Mouse (Mus musculus) ES-E14 (cell line): ENCODE measurements around the gene Aff1. TPM values are rescaled to one million over a fixed set of nuclear protein-coding genes. Genes with fewer than 3 reads are reported as not detected.

ENCODE experiments used
- DNase-seq: peaks from one replicate; pipeline ENCODE4 v3.0.0-alpha.2; 2013; ENCODE audit warnings: low read depth, low spot score
- H3K27ac ChIP-seq: 2 replicates; pipeline ENCODE4 v1.5.1; 2012; ENCODE audit warnings: low read depth, mild to moderate bottlenecking, low read length, moderate library complexity, mixed read lengths; ENCODE audit not compliant: poor library complexity, insufficient read depth, severe bottlenecking
- H3K36me3 ChIP-seq: 2 replicates; pipeline ENCODE4 v1.6.1; 2012; ENCODE audit warnings: mild to moderate bottlenecking, low read length, moderate library complexity, mixed read lengths; ENCODE audit not compliant: control insufficient read depth, poor library complexity, insufficient read depth, severe bottlenecking
- H3K4me1 ChIP-seq, 2 experiments: fragments of 150-350 bp in 1 of 2; sonication (generic) in 1 of 2; 2 replicates each; pipeline ENCODE4 v1.6.1; 2012; ENCODE audit warnings: low read length in 2 of 2, mild to moderate bottlenecking in 1 of 2, mixed read lengths in 1 of 2; ENCODE audit not compliant: control insufficient read depth in 2 of 2, insufficient read depth in 2 of 2, poor library complexity in 1 of 2
- H3K4me3 ChIP-seq, 2 experiments: fragments of 150-350 bp in 1 of 2; sonication (generic) in 1 of 2; 2 replicates each; pipeline ENCODE4 v1.5.1; 2012; ENCODE audit warnings: low read length in 2 of 2, low read depth in 1 of 2, mild to moderate bottlenecking in 1 of 2, mixed read lengths in 1 of 2; ENCODE audit not compliant: insufficient read depth in 1 of 2, poor library complexity in 1 of 2, severe bottlenecking in 1 of 2
- H3K9ac ChIP-seq: 2 replicates; pipeline ENCODE4 v1.6.1; 2012; ENCODE audit warnings: low read depth, mild to moderate bottlenecking, low read length, mixed read lengths; ENCODE audit not compliant: poor library complexity, insufficient read depth, severe bottlenecking
- H3K9me3 ChIP-seq: fragments of 150-350 bp; sonication (generic); 2 replicates; pipeline ENCODE4 v1.6.1; 2012; ENCODE audit warnings: low read depth, mild to moderate bottlenecking, low read length; ENCODE audit not compliant: control insufficient read depth, insufficient read depth
- CHD2 ChIP-seq: IDR thresholded peaks from 2 replicates; pipeline ENCODE4 v1.6.1; 2014; ENCODE audit warnings: mild to moderate bottlenecking, low read depth, low read length, inconsistent platforms
- HCFC1 ChIP-seq: IDR thresholded peaks from 2 replicates; pipeline ENCODE4 v1.6.1; 2012; ENCODE audit warnings: low read length, inconsistent platforms, borderline replicate concordance; ENCODE audit not compliant: insufficient read depth
- ZC3H11A ChIP-seq: IDR thresholded peaks from 2 replicates; pipeline ENCODE4 v1.6.1; 2012; ENCODE audit warnings: low read depth, mild to moderate bottlenecking, inconsistent platforms, low read length, borderline replicate concordance
- ZNF384 ChIP-seq: IDR thresholded peaks from 2 replicates; pipeline ENCODE4 v1.6.1; 2012; ENCODE audit warnings: low read depth, low read length, inconsistent platforms
- in situ Hi-C, 2 experiments: fragments of 600-800 bp; cut with MboI; formaldehyde crosslinking; loops; one replicate each; pipeline ENCODE4 v1.15.1; 2025; ENCODE audit warnings: low sequenced_read_pairs in 2 of 2, inconsistent platforms in 1 of 2; ENCODE audit not compliant: unreplicated experiment in 2 of 2
- total RNA-seq: library from RNA; depleted of rRNA; stranded (reverse); fragments of 300-350 nt; gene quantifications from 2 replicates; pipeline ENCODE4 v1.2.3, GENCODE M21; 2012; rRNA removed

Aff1 gene
- total RNA-seq, 1 experiment, result 26.0 TPM

- H3K4me3 ChIP-seq, result no peak overlapping the region
- peaks cover 7% of the 10 kb centered on the region for H3K36me3 ChIP-seq
- no peaks in the 10 kb centered on the region for H3K4me1 ChIP-seq
- no peak overlapping the region for H3K9ac ChIP-seq
- TF ChIP-seq ZNF384, result no peak
- no peak for TF ChIP-seq CHD2
- no peak for TF ChIP-seq ZC3H11A
- TF ChIP-seq HCFC1, result no peak
- H3K27ac ChIP-seq, result no peak overlapping the region
- in situ Hi-C loops, result no loop called here
- DNase-seq, result no peak
- H3K9me3 ChIP-seq, result no peaks in the 10 kb centered on the region
Observed at GRCm38 (mm10) chr5:103889766-103890165, 197.6 kb downstream of the Aff1 start.

- in situ Hi-C loops, result no loop called here
- TF ChIP-seq ZNF384 (peak; percentile 85; the same call in 1 of the 2 replicates), HCFC1 (no peak), CHD2 (no peak)
- H3K4me1 ChIP-seq, result 0 out of 4 replicates have a peak, but pooled peaks cover 0 to 12% of the 10 kb centered on the region in 2 experiments
- H3K9ac ChIP-seq, result no peak overlapping the region
- H3K27ac ChIP-seq, result no peak overlapping the region
- no peaks in the 10 kb centered on the region; the same call in 1 of the 2 replicates for H3K36me3 ChIP-seq
- DNase-seq, result no peak
- no peak overlapping the region for H3K4me3 ChIP-seq
- no peaks in the 10 kb centered on the region for H3K9me3 ChIP-seq
Observed at GRCm38 (mm10) chr5:103898310-103898709, 206.1 kb downstream of the Aff1 start.

Other genes with a start within 250 kb of the Aff1 start
- gene Slc10a6, start 63.0 kb upstream of the Aff1 start, total RNA-seq, result 0.22 and 0.26 TPM in 2 replicates
- gene 1700016H13Rik, start 36.4 kb upstream of the Aff1 start, total RNA-seq, result 0.18 and 0.21 TPM in 2 replicates
- 12.0 and 16.7 TPM in 2 replicates for gene Klhl8, start 218.9 kb downstream of the Aff1 start, total RNA-seq